ENCODE assay signal across 23 mouse cellular contexts in the genomic region with DNA sequence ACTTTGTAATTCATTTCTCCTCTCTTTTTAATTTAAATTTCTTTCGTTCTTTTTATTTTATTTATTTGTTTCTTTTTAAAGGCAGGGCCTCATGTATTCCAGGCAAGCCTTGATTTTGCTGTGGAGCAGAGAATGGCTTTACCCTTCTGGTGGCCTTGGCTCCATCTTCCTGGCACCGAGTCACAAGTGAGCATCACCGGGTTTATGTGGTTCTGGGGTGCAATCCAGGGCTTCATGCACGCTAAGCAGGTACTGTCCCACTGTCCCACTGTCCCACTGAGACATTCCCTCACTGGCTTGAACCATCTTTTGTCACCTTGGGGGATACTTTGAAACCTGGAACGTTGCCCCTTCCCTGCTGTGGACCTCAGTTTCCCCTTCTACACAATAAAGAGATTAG.
DNase-seq lines count a peak whose midpoint lies in the region; ATAC-seq and TF ChIP-seq lines count a peak whose summit lies in the region.
"Had no signal": no experiment of that assay in that cellular context is flagged by ENCODE, and none has a peak within 500 bp of the region (broad histone marks: within the 10 kb centered on the region; RNA-seq: fewer than 3 reads in every experiment).

No protein-coding gene starts in this region.

- no peaks in the 10 kb centered on the region for H3K4me1 ChIP-seq in midbrain, postnatal 0 days (ENCODE audit: insufficient read depth, low read length)
- H3K4me1 ChIP-seq in midbrain, embryonic 11.5 days (ENCODE audit: control insufficient read depth, insufficient read depth, low read length) = no peaks in the 10 kb centered on the region
- H3K4me1 ChIP-seq: embryonic facial prominence, embryonic 13.5 days; forebrain, embryonic 15.5 days; heart, embryonic 13.5 days had no signal

- H3K4me3 ChIP-seq in layer of hippocampus, adult 2 months = no peak overlapping the region
- no peak overlapping the region for H3K4me3 ChIP-seq in midbrain, postnatal 0 days (ENCODE audit: low read depth, low read length)
- H3K4me3 ChIP-seq in midbrain, embryonic 11.5 days (ENCODE audit: low read depth, low read length) = no peak overlapping the region
- H3K4me3 ChIP-seq: embryonic facial prominence, embryonic 10.5 days; embryonic facial prominence, embryonic 13.5 days; erythroblast, embryonic 14.5 days; forebrain, embryonic 12.5 days; forebrain, embryonic 15.5 days; heart, adult 2 months; heart, embryonic 10.5 days; heart, embryonic 13.5 days had no signal

- H3K36me3 ChIP-seq in midbrain, postnatal 0 days (ENCODE audit: insufficient read depth, low read length) = peaks cover 7% of the 10 kb centered on the region; the same call in 1 of the 2 replicates
- H3K36me3 ChIP-seq in midbrain, embryonic 11.5 days (ENCODE audit: control insufficient read depth, insufficient read depth, low read length) = no peaks in the 10 kb centered on the region
- H3K36me3 ChIP-seq: embryonic facial prominence, embryonic 10.5 days; embryonic facial prominence, embryonic 13.5 days; forebrain, embryonic 12.5 days; forebrain, embryonic 15.5 days; heart, embryonic 10.5 days; heart, embryonic 13.5 days had no signal

- peak; percentile 52 to 61 for DNase-seq in cerebellum, postnatal 25 days
- no peak for DNase-seq in cerebellum, postnatal 36 days
- no peak for DNase-seq in layer of hippocampus, adult 2 months (ENCODE audit: low spot score in 2 of 2)
- DNase-seq in layer of hippocampus, postnatal 25 days (ENCODE audit: extremely low spot score in 1 of 2, low spot score in 1 of 2) = no peak
- no peak for DNase-seq in midbrain, postnatal 0 days (ENCODE audit: low spot score)
- no peak for DNase-seq in midbrain, embryonic 11.5 days (ENCODE audit: low spot score, missing footprints)
- no peak for DNase-seq in gastrocnemius, adult 8-10 months (ENCODE audit: low spot score in 2 of 2)
- DNase-seq: cerebellum, adult 11 months; embryo, embryonic 11 days; gastrocnemius, postnatal 10 days; gastrocnemius, postnatal 36 days; heart, adult 2 months; heart, postnatal 14 days; heart, postnatal 4 days had no signal

- peak overlapping the region; percentile 43; the same call in 1 of the 2 replicates for H3K27ac ChIP-seq in layer of hippocampus, adult 2 months
- H3K27ac ChIP-seq in midbrain, postnatal 0 days (ENCODE audit: low read depth, low read length) = 0 out of 2 replicates have a peak overlapping the region, but pooled peaks have one; percentile 26
- H3K27ac ChIP-seq in midbrain, embryonic 11.5 days (ENCODE audit: low read depth, low read length) = no peak overlapping the region
- H3K27ac ChIP-seq: embryonic facial prominence, embryonic 10.5 days; embryonic facial prominence, embryonic 13.5 days; forebrain, embryonic 12.5 days; forebrain, embryonic 15.5 days; heart, adult 2 months; heart, embryonic 13.5 days had no signal

- no peak overlapping the region for H3K9ac ChIP-seq in midbrain, postnatal 0 days (replicated peaks; ENCODE audit: low read length, poor library complexity, severe bottlenecking)
- no peak overlapping the region for H3K9ac ChIP-seq in midbrain, embryonic 11.5 days (ENCODE audit: low read length)
- H3K9ac ChIP-seq: embryonic facial prominence, embryonic 13.5 days; forebrain, embryonic 12.5 days; forebrain, embryonic 15.5 days; heart, embryonic 13.5 days had no signal

- WGBS in midbrain, postnatal 0 days = 74% methylated on average over 5 of the region's 5 CpGs
- 84% methylated on average over 5 of the region's 5 CpGs for WGBS in midbrain, embryonic 11.5 days

- no peak for TF ChIP-seq CTCF in layer of hippocampus, adult 2 months (conservative IDR thresholded peaks at IDR 0.05)
- TF ChIP-seq CTCF in midbrain, postnatal 0 days (IDR thresholded peaks at IDR 0.05) = no peak

- H3K27me3 ChIP-seq in midbrain, postnatal 0 days (ENCODE audit: insufficient read depth, low read length) = no peaks in the 10 kb centered on the region
- H3K27me3 ChIP-seq in midbrain, embryonic 11.5 days (ENCODE audit: control insufficient read depth, insufficient read depth, low read length) = no peaks in the 10 kb centered on the region
- H3K27me3 ChIP-seq: embryonic facial prominence, embryonic 13.5 days; forebrain, embryonic 15.5 days; heart, embryonic 13.5 days had no signal

- H3K4me2 ChIP-seq in midbrain, postnatal 0 days (ENCODE audit: low read depth, low read length, poor library complexity, severe bottlenecking) = no peak overlapping the region
- no peak overlapping the region for H3K4me2 ChIP-seq in midbrain, embryonic 11.5 days
- H3K4me2 ChIP-seq: embryonic facial prominence, embryonic 13.5 days; forebrain, embryonic 12.5 days; forebrain, embryonic 15.5 days; heart, embryonic 13.5 days had no signal

- no peaks in the 10 kb centered on the region for H3K9me3 ChIP-seq in midbrain, postnatal 0 days (ENCODE audit: low read length)
- H3K9me3 ChIP-seq in midbrain, embryonic 11.5 days (ENCODE audit: control insufficient read depth, low read length) = no peaks in the 10 kb centered on the region; the same call in 1 of the 2 replicates
- H3K9me3 ChIP-seq: embryonic facial prominence, embryonic 10.5 days; forebrain, embryonic 12.5 days; forebrain, embryonic 15.5 days; heart, embryonic 10.5 days had no signal

- no peak; the same call in 1 of the 2 replicates for ATAC-seq in midbrain, postnatal 0 days (ENCODE audit: low FRiP score)
- no peak for ATAC-seq in midbrain, embryonic 11.5 days (ENCODE audit: low FRiP score)
- ATAC-seq: CD4-positive, CD25-positive, alpha-beta regulatory T cell, adult 4 months; forebrain, embryonic 15.5 days; intestine, postnatal 0 days had no signal

Comparison
In these comparisons a context has a peak if more than half of its experiments do, and no peak if none do; other contexts are left out.
1. DNase-seq: peak in cerebellum, postnatal 25 days (2 of 2); none in cerebellum, postnatal 36 days (0 of 2), layer of hippocampus, adult 2 months (0 of 2), layer of hippocampus, postnatal 25 days (0 of 2), midbrain, postnatal 0 days (single experiment), midbrain, embryonic 11.5 days (single experiment) and gastrocnemius, adult 8-10 months (0 of 2).